Mouse (Mus musculus) stomach, embryonic 14.5 days (tissue): Measurements from ENCODE around the gene Tlr7. TPM values are rescaled to one million over a fixed set of nuclear protein-coding genes. Genes with fewer than 3 reads are reported as not detected.

ENCODE experiments used
- ATAC-seq: fragments of 200-750 bp; cut with Nextera tagmentation; 2 replicates; pipeline ENCODE4 v1.8.0; 2017; ENCODE audit warnings: low read depth, moderate TSS enrichment; ENCODE audit not compliant: insufficient number of reproducible peaks, insufficient read depth, low FRiP score
- H3K27ac ChIP-seq: fragments of 300-500 bp; sonication (generic); 2 replicates; pipeline ENCODE4 v1.5.1; 2014; ENCODE audit warnings: mild to moderate bottlenecking, low read length, moderate library complexity, mixed read lengths
- H3K27me3 ChIP-seq: fragments of 300-500 bp; sonication (generic); 2 replicates; pipeline ENCODE4 v1.6.1; 2014; ENCODE audit warnings: low read length, control low read depth, mixed read lengths; ENCODE audit not compliant: control insufficient read depth, insufficient read depth
- H3K36me3 ChIP-seq: fragments of 300-500 bp; sonication (generic); 2 replicates; pipeline ENCODE4 v1.6.1; 2014; ENCODE audit warnings: mild to moderate bottlenecking, control low read depth, low read length, moderate library complexity, mixed read lengths; ENCODE audit not compliant: control insufficient read depth, insufficient read depth
- H3K4me1 ChIP-seq: fragments of 300-500 bp; sonication (generic); 2 replicates; pipeline ENCODE4 v1.6.1; 2014; ENCODE audit warnings: low read length, control low read depth, mixed read lengths; ENCODE audit not compliant: control insufficient read depth, insufficient read depth
- H3K4me2 ChIP-seq: fragments of 300-500 bp; sonication (generic); replicated peaks from 2 replicates; pipeline ENCODE4 v1.6.1; 2014; ENCODE audit warnings: low read depth, low read length, control low read depth
- H3K4me3 ChIP-seq: fragments of 300-500 bp; sonication (generic); 2 replicates; pipeline ENCODE4 v1.5.1; 2014; ENCODE audit warnings: low read depth, low read length, control low read depth
- H3K9ac ChIP-seq: fragments of 300-500 bp; sonication (generic); replicated peaks from 2 replicates; pipeline ENCODE4 v1.6.1; 2014; ENCODE audit warnings: low read depth, mild to moderate bottlenecking, control low read depth, low read length, moderate library complexity, mixed read lengths
- H3K9me3 ChIP-seq: fragments of 300-500 bp; sonication (generic); 2 replicates; pipeline ENCODE4 v1.6.1; 2016; ENCODE audit warnings: low read depth, low read length, control low read depth; ENCODE audit not compliant: control insufficient read depth
- WGBS: fragments of 180-500 bp; shearing (Covaris S2); extraction: QIAGEN DNeasy Blood & Tissue Kit; methylation state at CpG from one replicate; pipeline ENCODE4 v1.1.7; 2014; 5-methylcytosine and 5-hydroxymethylcytosine counted together
- polyA plus RNA-seq: library from polyadenylated mRNA; unstranded; fragments of >200 nt; fragmentation: Nextera tagmentation; extraction: Ambion mirVana; gene quantifications from 2 replicates; pipeline ENCODE4 v1.2.1, GENCODE M21; 2014

The Tlr7 gene
- polyA plus RNA-seq, 1 experiment from 2014 or later = 0.88 TPM

DNA sequence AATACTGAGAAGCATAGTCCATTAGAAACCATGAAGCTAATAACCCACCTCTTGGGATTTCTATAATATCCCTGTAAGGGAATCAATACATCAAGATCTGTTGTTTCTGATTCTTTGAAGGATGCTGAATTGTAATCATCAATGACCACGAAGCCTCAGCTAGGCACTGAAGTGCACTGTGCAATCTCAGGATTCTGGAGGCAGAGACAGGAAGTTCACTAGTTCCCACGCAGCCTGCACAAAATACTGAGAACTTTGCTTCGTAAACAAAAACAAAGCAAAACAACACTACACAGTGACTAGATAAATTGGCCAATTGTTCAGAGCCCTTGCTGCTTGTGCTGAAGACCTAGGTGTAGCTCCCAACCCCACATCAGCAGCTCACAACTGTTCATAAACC lies 11.5 kb upstream of the Tlr7 start:
- H3K9me3 ChIP-seq = no peaks in the 10 kb centered on the region
- H3K4me3 ChIP-seq = no peak overlapping the region
- no peaks in the 10 kb centered on the region for H3K27me3 ChIP-seq
- no peak for ATAC-seq
- no peaks in the 10 kb centered on the region for H3K36me3 ChIP-seq
- H3K4me1 ChIP-seq = no peaks in the 10 kb centered on the region
- H3K27ac ChIP-seq = no peak overlapping the region
- H3K4me2 ChIP-seq = no peak overlapping the region
- 75% methylated on average over 3 of the region's 3 CpGs for WGBS
- no peak overlapping the region for H3K9ac ChIP-seq

DNA sequence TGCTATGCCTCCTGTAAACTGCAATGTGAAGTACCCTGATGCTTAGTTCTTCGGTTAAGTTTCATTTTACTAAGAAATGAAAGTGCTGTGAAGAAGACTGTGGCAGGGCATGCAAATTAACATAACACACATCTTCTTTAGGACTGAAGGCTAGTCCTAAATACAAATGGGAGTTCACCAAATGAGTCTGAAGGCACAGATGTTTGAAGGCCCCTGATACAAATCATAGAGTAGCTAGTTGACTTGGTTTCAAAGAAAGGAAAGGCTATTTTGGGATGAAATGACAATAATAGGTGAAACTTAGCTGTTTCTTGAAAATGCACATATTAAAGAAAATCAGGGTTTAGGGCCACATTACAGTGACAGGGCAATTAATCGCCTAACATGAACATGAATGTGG lies 9.8 kb upstream of the Tlr7 start:
- Histone ChIP-seq H3K27ac (no peak overlapping the region), H3K4me3 (no peak overlapping the region), H3K27me3 (no peaks in the 10 kb centered on the region), H3K36me3 (no peaks in the 10 kb centered on the region), H3K9ac (no peak overlapping the region), H3K9me3 (no peaks in the 10 kb centered on the region), H3K4me1 (no peaks in the 10 kb centered on the region), H3K4me2 (no peak overlapping the region)
- WGBS = 82% methylated on average over 2 of the region's 2 CpGs
- ATAC-seq = no peak

DNA sequence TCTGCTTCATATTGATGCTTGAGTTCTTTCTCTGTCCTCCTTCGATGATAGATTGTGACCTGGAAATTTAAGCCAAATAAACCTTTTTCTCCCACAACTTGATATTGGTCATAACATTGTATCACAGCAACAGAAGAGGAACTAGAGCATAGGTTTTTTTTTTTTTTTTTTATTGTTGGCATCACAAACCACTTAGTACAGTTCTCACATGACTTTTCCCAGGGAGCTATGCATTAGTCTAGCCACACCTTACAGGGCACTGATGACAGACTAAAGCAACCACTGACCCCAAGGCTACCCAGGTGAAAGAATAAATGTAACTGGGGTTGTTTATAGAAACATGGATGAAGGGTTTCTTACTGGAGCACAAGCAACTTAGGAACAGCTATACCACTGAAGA lies 7.6 kb upstream of the Tlr7 start:
- H3K27ac ChIP-seq = no peak overlapping the region
- no peak overlapping the region for H3K4me3 ChIP-seq
- H3K36me3 ChIP-seq = no peaks in the 10 kb centered on the region
- no peak overlapping the region for H3K9ac ChIP-seq
- 95% methylated on average over 1 of the region's 1 CpGs for WGBS
- ATAC-seq = no peak
- no peaks in the 10 kb centered on the region for H3K4me1 ChIP-seq
- no peak overlapping the region for H3K4me2 ChIP-seq
- no peaks in the 10 kb centered on the region for H3K9me3 ChIP-seq
- no peaks in the 10 kb centered on the region for H3K27me3 ChIP-seq

DNA sequence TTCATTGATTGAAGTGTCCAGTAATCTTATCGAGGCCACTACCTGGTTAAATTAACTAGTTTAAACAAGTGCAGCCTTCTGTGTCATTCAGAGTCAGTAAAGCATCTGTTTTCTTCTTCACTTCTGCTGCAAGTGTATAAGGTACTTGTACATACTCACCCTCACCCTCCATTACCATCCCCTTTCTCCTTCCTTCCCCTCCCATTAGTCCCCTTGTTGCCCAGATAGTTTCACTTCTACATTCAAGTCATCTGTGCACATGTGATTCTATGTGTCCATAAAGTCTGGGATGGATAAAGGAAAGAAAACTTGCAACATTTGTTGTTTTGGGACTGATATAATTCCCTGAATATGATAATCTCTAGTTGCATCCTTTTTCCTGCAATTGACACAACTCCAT lies 4.2 kb upstream of the Tlr7 start:
- Histone ChIP-seq H3K4me3 (no peak overlapping the region), H3K4me1 (0 out of 2 replicates have a peak, but pooled peaks cover 2% of the 10 kb centered on the region), H3K27me3 (no peaks in the 10 kb centered on the region), H3K4me2 (no peak overlapping the region), H3K9ac (no peak overlapping the region), H3K36me3 (no peaks in the 10 kb centered on the region), H3K27ac (no peak overlapping the region), H3K9me3 (no peaks in the 10 kb centered on the region)
- WGBS = 84% methylated on average over 1 of the region's 1 CpGs
- ATAC-seq = no peak

DNA sequence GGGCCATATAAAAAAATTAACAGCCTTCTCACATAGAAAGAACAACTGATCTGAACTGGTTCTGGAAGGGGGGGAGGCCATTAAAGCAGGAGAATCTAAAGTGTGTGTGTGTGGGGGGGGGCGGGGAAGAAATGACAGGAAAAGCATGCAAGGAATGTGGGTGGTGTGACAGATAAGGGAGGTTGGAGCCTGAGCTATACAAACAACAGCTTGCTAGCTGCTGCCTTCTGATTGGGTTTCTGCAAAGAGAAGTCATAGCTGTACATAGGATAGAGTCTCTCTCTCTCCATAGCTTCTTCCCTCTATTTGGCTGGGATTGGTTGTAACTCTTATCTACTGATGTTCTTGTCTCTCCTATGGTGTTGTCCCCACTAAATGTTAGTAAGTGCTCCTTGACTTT lies 2.2 kb upstream of the Tlr7 start:
- no peak overlapping the region for H3K4me2 ChIP-seq
- WGBS = 45% methylated on average over 1 of the region's 1 CpGs
- ATAC-seq = no peak
- H3K9ac ChIP-seq = no peak overlapping the region
- H3K27ac ChIP-seq = no peak overlapping the region
- H3K36me3 ChIP-seq = no peaks in the 10 kb centered on the region
- H3K4me1 ChIP-seq = 0 out of 2 replicates have a peak, but pooled peaks cover 2% of the 10 kb centered on the region
- H3K4me3 ChIP-seq = no peak overlapping the region
- no peaks in the 10 kb centered on the region for H3K27me3 ChIP-seq
- H3K9me3 ChIP-seq = no peaks in the 10 kb centered on the region

DNA sequence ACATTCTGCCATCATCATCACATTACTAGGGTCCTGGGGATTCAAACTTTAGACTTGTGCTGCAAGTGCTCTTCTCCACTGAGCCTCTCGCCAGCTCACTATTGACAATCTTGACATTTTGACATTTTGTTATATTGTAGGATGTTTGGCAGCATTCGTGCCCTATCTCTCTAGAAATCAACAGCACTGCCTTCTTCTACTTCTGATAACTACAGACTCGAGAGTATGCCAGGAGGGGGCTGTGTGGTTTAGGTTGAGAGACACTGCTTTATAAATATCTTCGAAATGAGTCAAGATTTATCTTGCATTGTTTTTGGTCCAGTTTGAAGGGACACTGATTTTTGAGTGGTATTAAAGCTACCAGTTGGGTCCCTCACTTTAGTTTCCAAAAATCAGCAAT lies 635 bp upstream of the Tlr7 start:
- Histone ChIP-seq H3K27ac (no peak overlapping the region), H3K36me3 (no peaks in the 10 kb centered on the region), H3K4me3 (no peak overlapping the region), H3K9ac (no peak overlapping the region), H3K4me1 (0 out of 2 replicates have a peak, but pooled peaks cover 2% of the 10 kb centered on the region), H3K4me2 (no peak overlapping the region), H3K27me3 (no peaks in the 10 kb centered on the region), H3K9me3 (no peaks in the 10 kb centered on the region)
- ATAC-seq = no peak
- 76% methylated on average over 4 of the region's 4 CpGs for WGBS

DNA sequence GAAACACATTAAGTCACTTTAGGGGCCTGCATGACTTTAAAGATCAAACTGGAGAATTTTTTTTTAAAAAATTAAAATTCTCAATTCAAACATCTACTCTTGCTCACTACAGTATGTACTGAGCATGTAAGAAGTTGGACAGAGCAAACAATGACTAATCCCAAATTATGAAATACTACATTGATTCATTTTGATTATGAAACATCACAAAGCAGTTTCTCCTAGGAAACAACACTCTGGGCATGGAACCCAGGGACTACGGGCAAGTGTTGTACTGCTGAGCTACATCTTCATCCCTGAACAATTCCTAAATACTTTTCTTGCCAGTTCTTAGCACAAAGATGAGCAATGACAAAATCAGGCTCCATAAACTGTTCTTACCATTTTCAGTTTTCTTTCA lies 738 bp downstream of the Tlr7 start:
- WGBS = 86% methylated on average over 1 of the region's 1 CpGs

DNA sequence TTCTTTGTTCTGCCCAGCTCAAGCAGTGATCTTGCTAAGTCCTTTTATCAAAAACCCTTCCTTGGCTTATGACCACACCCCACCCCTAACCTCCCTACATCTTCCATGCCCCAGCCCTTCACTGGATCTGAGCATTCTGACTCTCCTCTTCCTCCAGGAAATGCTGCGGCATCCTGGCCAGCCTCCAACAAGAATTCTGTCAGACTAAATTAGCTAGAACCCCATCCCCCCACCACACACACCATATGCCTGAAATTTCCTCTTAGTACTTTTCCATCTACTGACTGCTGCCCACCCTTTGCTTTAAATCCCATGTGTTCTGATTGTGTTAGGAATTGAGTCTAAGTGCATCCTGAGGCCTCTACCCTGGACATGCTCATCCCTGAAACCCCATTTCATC lies 1.3 kb downstream of the Tlr7 start:
- Histone ChIP-seq H3K4me2 (no peak overlapping the region), H3K36me3 (no peaks in the 10 kb centered on the region), H3K4me3 (no peak overlapping the region), H3K27me3 (no peaks in the 10 kb centered on the region), H3K27ac (no peak overlapping the region), H3K9me3 (no peaks in the 10 kb centered on the region), H3K4me1 (0 out of 2 replicates have a peak, but pooled peaks cover 2% of the 10 kb centered on the region), H3K9ac (no peak overlapping the region)
- 65% methylated on average over 1 of the region's 1 CpGs for WGBS
- no peak for ATAC-seq

More for the DNA sequence above, 738 bp downstream of the Tlr7 start:
- no peak overlapping the region for H3K4me3 ChIP-seq
- 0 out of 2 replicates have a peak, but pooled peaks cover 2% of the 10 kb centered on the region for H3K4me1 ChIP-seq
- H3K9ac ChIP-seq = no peak overlapping the region
- H3K4me2 ChIP-seq = no peak overlapping the region
- no peaks in the 10 kb centered on the region for H3K27me3 ChIP-seq
- ATAC-seq = no peak
- H3K9me3 ChIP-seq = no peaks in the 10 kb centered on the region
- H3K27ac ChIP-seq = no peak overlapping the region
- no peaks in the 10 kb centered on the region for H3K36me3 ChIP-seq

DNA sequence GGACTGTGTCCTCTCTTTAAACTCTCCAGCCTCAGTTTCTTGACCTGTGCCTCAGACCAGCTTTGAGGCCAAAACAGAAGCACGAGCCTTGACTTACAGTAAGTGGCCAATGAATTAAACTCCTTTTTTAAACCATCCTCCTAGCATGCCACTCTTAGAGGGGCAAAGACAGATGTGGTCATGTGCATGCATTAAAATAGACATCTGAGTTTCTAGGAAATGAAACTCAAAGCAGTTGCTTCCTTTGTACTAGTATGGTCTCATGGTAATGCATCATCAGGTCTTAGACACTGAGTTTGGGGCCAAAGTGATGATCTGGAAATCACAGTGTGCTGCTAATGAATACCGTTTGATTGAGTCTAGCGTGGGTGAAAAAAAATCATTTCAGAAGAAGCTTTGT lies 1.8 kb downstream of the Tlr7 start:
- Histone ChIP-seq H3K27ac (no peak overlapping the region), H3K36me3 (no peaks in the 10 kb centered on the region), H3K27me3 (no peaks in the 10 kb centered on the region), H3K4me1 (0 out of 2 replicates have a peak, but pooled peaks cover 2% of the 10 kb centered on the region), H3K4me3 (no peak overlapping the region), H3K9ac (no peak overlapping the region), H3K9me3 (no peaks in the 10 kb centered on the region), H3K4me2 (no peak overlapping the region)
- 87% methylated on average over 3 of the region's 3 CpGs for WGBS
- no peak for ATAC-seq
